Mouse (Mus musculus): ENCODE results near the gene Papss1.

DNA sequence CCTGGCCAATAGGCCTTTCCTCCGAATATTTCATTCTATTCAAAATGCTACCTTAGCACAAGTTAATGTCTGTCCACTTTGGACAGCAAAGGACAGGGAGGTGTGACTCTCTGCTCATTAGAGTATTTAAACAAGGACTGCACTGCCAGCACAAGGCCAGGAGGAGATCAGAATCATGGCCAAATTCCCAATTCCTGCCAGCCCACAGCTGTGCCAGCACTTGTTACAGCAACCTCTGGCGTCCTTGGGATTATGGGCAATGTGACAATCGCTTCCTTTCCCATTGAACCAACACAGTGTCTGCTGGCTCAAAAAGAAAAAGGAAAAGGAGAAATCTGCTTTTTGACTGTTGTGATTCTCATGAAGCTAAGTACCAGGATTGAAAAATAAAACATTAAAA, 89.8 kb downstream of the Papss1 start:
- TF ChIP-seq GATA1 (IDR thresholded peaks at IDR 0.05; ENCODE audit: low read length): no peak
- TF ChIP-seq TAL1 (IDR thresholded peaks at IDR 0.05; ENCODE audit: low read length): no peak
